Mouse (Mus musculus): ENCODE data around the gene Pus7l.
A peak's percentile ranks its signal among the peaks of the same experiment; 100 is the strongest.

Gene Pus7l

GRCm38 (mm10) chr15:94543409-94544051 is at the start of gene Pus7l, which contains the start of gene Irak4:
TSS of gene Pus7l (minus strand) at chr15:94543547.
TSS of gene Irak4 (plus strand) at chr15:94543643.
- DNase-seq (ENCODE audit: low read depth, low spot score) = peak; percentile 93

- DNase-seq (ENCODE audit: low read depth, low spot score) = no peak
Observed at GRCm38 (mm10) chr15:94591356-94591755, 48.0 kb upstream of the Pus7l start.

DNA sequence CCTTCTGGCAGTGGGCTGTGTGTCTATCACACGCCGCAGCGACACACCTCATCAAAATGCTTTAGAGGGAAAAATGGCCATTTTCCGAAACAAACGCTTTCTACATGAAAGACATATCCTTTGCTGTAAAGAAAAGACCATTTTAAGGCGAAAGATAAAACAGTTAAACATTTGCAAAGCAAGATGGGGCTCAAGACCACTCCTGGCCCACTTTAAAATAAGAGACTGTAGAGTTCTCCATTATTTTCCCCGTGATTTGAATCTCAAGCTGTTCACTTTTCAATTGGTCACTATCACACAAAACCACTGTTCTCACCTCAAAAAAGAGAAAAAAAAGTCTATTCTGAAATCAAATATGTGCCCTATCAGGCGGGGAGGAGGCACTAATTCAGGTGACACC is 46.7 kb upstream of the Pus7l start:
- no peak for DNase-seq (ENCODE audit: low read depth, low spot score)

GRCm38 (mm10) chr15:94589219-94590075 is 46.1 kb upstream of the Pus7l start, which contains the start of gene Twf1:
TSS of gene Twf1 (minus strand) at chr15:94589889.
- DNase-seq (ENCODE audit: low read depth, low spot score) = peak; percentile 96

DNA sequence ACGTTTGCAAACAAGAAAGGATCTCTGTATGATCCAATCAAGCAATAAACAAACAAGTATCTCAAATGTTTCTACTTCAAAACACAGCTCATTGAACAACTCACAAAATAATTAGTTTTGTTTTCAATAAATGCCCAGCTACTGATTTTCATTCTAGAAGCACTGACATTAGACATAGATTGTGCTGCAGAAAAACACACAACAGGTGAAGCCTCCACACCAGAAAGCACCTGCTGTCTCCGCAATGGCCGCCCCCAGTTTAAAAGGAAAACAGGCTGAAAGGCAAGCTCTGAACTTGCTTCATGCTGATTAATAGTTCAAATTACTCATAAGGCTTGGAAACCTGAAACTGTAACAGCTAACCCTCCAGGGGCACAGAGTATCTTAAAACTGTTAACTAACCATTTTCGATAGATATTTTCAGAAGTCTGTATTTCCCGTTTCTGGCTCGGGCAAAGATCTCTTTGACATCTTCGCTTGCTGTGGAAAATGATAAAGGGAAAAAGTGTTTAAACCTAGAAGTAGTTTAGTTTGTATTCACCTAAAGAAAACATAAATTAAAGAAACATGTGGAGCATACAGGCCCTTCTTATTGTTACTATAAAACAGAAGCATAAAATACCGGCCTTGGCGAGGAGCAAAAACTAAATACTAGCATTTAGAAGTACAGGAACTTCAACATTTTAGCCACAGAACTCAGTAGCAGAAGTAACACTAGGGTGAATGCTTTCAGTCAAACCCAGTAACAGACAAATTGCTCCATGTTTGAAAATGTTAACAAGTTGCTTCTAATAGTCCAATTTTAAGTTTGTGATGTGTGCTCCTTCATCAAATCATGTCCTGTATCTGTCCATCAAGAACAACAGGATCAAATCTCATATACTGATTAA is 44.7 kb upstream of the Pus7l start:
- no peak for DNase-seq (ENCODE audit: low read depth, low spot score)

GRCm38 (mm10) chr15:94584738-94585137 is 41.4 kb upstream of the Pus7l start:
- DNase-seq (ENCODE audit: low read depth, low spot score) = no peak

GRCm38 (mm10) chr15:94583153-94583552 is 39.8 kb upstream of the Pus7l start:
- DNase-seq (ENCODE audit: low read depth, low spot score) = no peak

- no peak for DNase-seq (ENCODE audit: low read depth, low spot score)
Observed at GRCm38 (mm10) chr15:94582000-94582593, 38.8 kb upstream of the Pus7l start.

- no peak for DNase-seq (ENCODE audit: low read depth, low spot score)
Observed at GRCm38 (mm10) chr15:94574566-94575268, 31.4 kb upstream of the Pus7l start.

- DNase-seq (ENCODE audit: low read depth, low spot score) = no peak
Observed at GRCm38 (mm10) chr15:94572746-94573145, 29.4 kb upstream of the Pus7l start.

- no peak for DNase-seq (ENCODE audit: low read depth, low spot score)
Observed at GRCm38 (mm10) chr15:94571501-94571900, 28.2 kb upstream of the Pus7l start.

DNA sequence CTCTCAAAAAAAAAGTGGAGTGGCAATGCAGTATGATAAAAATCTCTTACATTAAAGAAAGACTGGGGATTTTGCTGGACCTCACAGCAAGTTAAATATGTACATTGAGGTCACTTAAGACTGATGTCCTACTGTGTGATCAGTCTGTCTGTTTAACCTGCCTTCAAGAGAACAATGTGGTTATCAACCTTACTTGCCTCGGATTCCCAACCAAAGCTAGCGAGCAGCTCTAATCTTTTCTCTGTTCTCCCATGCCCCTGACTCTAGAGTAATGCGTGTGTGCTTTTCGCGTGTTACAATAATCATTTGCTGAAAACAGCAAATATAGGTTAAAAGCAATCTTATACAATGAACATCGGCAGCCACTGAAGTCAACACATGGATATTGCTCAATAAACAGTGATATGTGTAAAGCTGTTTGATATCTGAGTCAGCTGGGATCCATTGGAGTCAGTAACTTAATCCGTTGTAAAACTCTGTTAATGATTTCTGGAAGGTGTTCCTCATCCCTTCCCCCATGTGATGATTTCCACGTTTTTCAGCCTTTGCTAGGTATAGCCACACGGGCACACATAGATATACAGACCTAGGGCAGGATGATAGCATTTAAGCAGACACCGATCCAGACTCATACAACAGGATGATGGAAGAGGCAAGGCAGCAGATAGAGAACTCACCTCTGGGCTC is 25.3 kb upstream of the Pus7l start:
- DNase-seq (ENCODE audit: low read depth, low spot score) = no peak

- DNase-seq (ENCODE audit: low read depth, low spot score) = no peak
Observed at GRCm38 (mm10) chr15:94565854-94566253, 22.5 kb upstream of the Pus7l start.

GRCm38 (mm10) chr15:94564909-94565308 is 21.6 kb upstream of the Pus7l start:
- no peak for DNase-seq (ENCODE audit: low read depth, low spot score)

- no peak for DNase-seq (ENCODE audit: low read depth, low spot score)
Observed at GRCm38 (mm10) chr15:94558895-94559656, 15.7 kb upstream of the Pus7l start.

DNA sequence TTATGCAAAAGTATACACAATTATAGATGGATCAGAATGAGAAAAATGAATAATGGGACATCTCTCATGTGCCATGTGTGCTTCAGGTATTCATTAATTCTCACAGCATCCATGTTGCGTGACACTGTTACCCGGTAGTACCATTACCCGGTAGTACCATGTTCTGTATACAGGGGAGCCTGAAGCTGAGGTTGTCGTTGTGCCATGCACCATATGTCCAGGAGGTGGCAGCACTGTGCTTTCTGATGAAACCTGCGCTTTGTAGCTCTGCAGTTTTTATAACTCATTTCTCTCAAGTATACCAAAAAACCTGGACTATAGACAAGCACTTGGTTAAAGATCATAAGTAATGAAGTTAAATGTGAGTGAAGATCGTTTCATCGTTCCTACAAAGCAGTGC is 14.1 kb upstream of the Pus7l start:
- DNase-seq (ENCODE audit: low read depth, low spot score) = peak; percentile 62

- no peak for DNase-seq (ENCODE audit: low read depth, low spot score)
Observed at GRCm38 (mm10) chr15:94553536-94553935, 10.2 kb upstream of the Pus7l start.

DNA sequence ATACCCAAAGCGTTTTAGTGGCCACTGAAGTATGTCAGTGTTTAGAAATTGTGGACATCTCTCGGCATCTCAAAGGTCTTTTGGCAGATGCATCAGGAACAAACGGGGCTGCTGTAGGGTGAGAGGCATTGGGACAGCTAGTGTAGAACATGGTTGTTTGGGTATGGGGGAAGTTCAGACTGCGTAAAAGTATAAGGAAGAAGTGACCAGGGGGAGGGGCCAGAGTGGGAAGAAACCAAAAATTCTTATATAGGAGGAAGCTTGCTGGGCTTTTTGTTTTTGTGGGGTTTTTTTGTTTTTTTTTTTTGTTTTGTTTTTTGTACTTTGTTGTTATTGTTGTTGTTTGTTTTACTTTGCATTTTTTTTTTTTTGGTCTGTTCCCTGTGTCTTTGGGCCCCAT is 1.5 kb upstream of the Pus7l start:
- no peak for DNase-seq (ENCODE audit: low read depth, low spot score)

DNA sequence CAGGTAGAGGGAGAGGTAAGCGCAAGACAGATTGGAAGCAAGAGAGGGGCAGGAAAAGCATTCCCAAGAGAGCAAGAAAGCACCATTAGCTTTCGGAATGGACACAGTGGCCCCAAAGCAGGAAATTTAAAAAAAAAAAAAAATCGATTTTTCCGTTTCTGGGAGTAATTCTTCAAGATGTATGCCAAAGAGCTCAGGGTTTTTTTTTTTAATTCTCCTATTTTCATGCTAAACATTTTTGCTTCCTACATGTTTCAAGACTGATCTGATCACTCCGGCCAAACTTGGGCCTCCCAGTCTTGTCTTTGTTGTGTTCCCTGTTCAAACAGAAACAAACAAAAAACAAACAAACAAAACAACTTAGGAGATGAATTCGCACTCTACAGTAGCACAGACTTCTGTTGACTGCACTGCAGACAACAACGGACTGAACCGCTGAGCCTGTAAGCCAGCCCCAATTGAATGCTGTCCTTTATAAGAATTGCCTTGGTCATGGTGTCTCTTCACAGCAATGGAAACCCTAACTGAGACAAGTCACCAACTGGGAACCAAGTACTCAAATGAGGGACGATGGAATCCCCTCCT is 797 bp upstream of the Pus7l start:
- no peak for DNase-seq (ENCODE audit: low read depth, low spot score)
